Mouse (Mus musculus) adrenal gland, adult 18-20 months (tissue): ENCODE results near the gene Rassf1. TPM values are rescaled to one million over a fixed set of nuclear protein-coding genes. Genes with fewer than 3 reads are reported as not detected.

ENCODE experiments used
- DNase-seq, 2 experiments: peaks; one replicate each; pipeline ENCODE4 v3.0.0; 2021 to 2022; ENCODE audit warnings: low spot score in 2 of 2
- long read RNA-seq, 2 experiments: library from polyadenylated mRNA; stranded (forward); transcript quantifications; one replicate each; pipeline ENCODE4 v2.0.0; 2021
- total RNA-seq, 2 experiments: library from RNA; stranded (reverse); gene quantifications; 1 replicate in 1 of 2; 2 replicates in 1 of 2; pipeline ENCODE4 v1.2.3; 2021

Gene Rassf1
- total RNA-seq, result 10 to 100 TPM; 16.4 to 24.2 TPM
- long read RNA-seq, experiment 1, transcript Rassf1-201 (5 exons, 1,727 nt), result major isoform, 16 of 20 reads
- long read RNA-seq, experiment 1, partial matches to known transcripts, result 1 of 20 reads
- long read RNA-seq, experiment 1, other reads (novel, unspliced or antisense), result 2 of 20 reads
- long read RNA-seq, experiment 2, transcript Rassf1-201 (5 exons, 1,727 nt), result major isoform, 28 of 33 reads
- long read RNA-seq, experiment 2, partial matches to known transcripts, result 0 of 33 reads
- long read RNA-seq, experiment 2, other reads (novel, unspliced or antisense), result 3 of 33 reads

- DNase-seq, result peak; percentile 64 to 72
Measured at GRCm38 (mm10) chr9:107551117-107551889, at the start of gene Rassf1. Gene Rassf1, plus strand, starts transcription at chr9:107551555.

- no peak for DNase-seq
Measured at GRCm38 (mm10) chr9:107502131-107502846, 49.1 kb upstream of the Rassf1 start.

- DNase-seq, result no peak
Measured at GRCm38 (mm10) chr9:107504662-107505537, 46.5 kb upstream of the Rassf1 start.

- DNase-seq, result no peak
Measured at GRCm38 (mm10) chr9:107508266-107508665, 43.1 kb upstream of the Rassf1 start.

- no peak for DNase-seq
Measured at GRCm38 (mm10) chr9:107510384-107511100, 40.8 kb upstream of the Rassf1 start.

GRCm38 (mm10) chr9:107511436-107511835, 39.9 kb upstream of the Rassf1 start:
- DNase-seq, result no peak

GRCm38 (mm10) chr9:107512326-107512725, 39.0 kb upstream of the Rassf1 start:
- DNase-seq, result no peak

- peak; percentile 82 to 87 for DNase-seq
Measured at GRCm38 (mm10) chr9:107514303-107514955, 36.9 kb upstream of the Rassf1 start.

GRCm38 (mm10) chr9:107520331-107520730, 31.0 kb upstream of the Rassf1 start:
- no peak for DNase-seq

GRCm38 (mm10) chr9:107521190-107521589, 30.2 kb upstream of the Rassf1 start:
- no peak for DNase-seq

- no peak for DNase-seq
Measured at GRCm38 (mm10) chr9:107521711-107522399, 29.5 kb upstream of the Rassf1 start.

GRCm38 (mm10) chr9:107522400-107522711, 29.0 kb upstream of the Rassf1 start:
- no peak for DNase-seq

GRCm38 (mm10) chr9:107526198-107527026, 24.9 kb upstream of the Rassf1 start:
- peak; percentile 70 to 71 for DNase-seq

- DNase-seq, result peak; percentile 78 to 80
Measured at GRCm38 (mm10) chr9:107533791-107534407, 17.5 kb upstream of the Rassf1 start, which contains the start of gene Tmem115. Gene Tmem115, plus strand, starts transcription at chr9:107533945.

- peak in 1 of 2 experiments; percentile 28 for DNase-seq
Measured at GRCm38 (mm10) chr9:107534408-107535202, 16.8 kb upstream of the Rassf1 start.

- no peak for DNase-seq
Measured at GRCm38 (mm10) chr9:107538231-107538630, 13.1 kb upstream of the Rassf1 start.

- DNase-seq, result no peak
Measured at GRCm38 (mm10) chr9:107538711-107539110, 12.6 kb upstream of the Rassf1 start.
